Mouse (Mus musculus): ENCODE results near the gene Gm11437.

DNA sequence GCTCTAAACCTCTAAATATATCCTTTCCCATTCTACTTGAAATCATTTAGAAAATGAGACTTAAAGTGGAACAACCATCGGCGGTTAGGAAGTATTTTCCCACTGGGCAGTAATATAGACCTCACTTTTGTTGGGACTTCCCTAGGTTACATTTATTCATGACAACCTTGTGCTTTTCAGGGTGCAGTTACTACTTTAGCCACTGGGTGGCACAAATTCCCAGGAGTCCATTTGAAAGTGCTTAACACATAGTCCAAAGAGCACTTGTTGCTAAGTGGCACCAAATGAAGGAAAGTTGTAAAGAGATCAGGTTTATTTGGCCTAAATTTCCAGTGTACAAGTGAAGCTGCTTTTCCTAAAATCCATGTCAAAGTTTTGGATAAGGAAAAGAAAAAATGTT lies 25.5 kb downstream of the Gm11437 start:
- TF ChIP-seq CTCF (IDR thresholded peaks at IDR 0.05; ENCODE audit: low read depth) (peak; percentile 83), EP300 (IDR thresholded peaks at IDR 0.05; ENCODE audit: low read depth) (no peak)
